Mouse (Mus musculus) MEL (cell line): ENCODE measurements around the gene Pgls. TPM values are rescaled to one million over a fixed set of nuclear protein-coding genes. Genes with fewer than 3 reads are reported as not detected.

Experiments
- DNase-seq: peaks from one replicate; pipeline ENCODE4 v3.0.0; 2011; ENCODE audit warnings: low read depth, low spot score
- H3K27ac ChIP-seq: 2 replicates; pipeline ENCODE4 v1.5.1; 2012; ENCODE audit warnings: low read depth, mild to moderate bottlenecking, control low read depth, low read length, moderate library complexity; ENCODE audit not compliant: control insufficient read depth
- H3K27me3 ChIP-seq, 2 experiments: fragments of 150-350 bp in 1 of 2; sonication (generic) in 1 of 2; 2 replicates each; pipeline ENCODE4 v1.6.1; 2012; ENCODE audit warnings: low read length in 2 of 2, mild to moderate bottlenecking in 2 of 2, improper control_type of control experiment in 1 of 2, moderate library complexity in 1 of 2; ENCODE audit not compliant: insufficient read depth in 2 of 2, control insufficient read depth in 1 of 2
- H3K36me3 ChIP-seq, 2 experiments: 2 replicates each; pipeline ENCODE4 v1.6.1; 2012 to 2014; ENCODE audit warnings: low read length in 2 of 2, improper control_type of control experiment in 1 of 2, inconsistent platforms in 1 of 2, mild to moderate bottlenecking in 1 of 2; ENCODE audit not compliant: insufficient read depth in 2 of 2, control insufficient read depth in 1 of 2
- H3K4me1 ChIP-seq, 2 experiments: fragments of 150-350 bp in 1 of 2; sonication (generic) in 1 of 2; 2 replicates each; pipeline ENCODE4 v1.6.1; 2012; ENCODE audit warnings: low read length in 2 of 2, improper control_type of control experiment in 1 of 2, mild to moderate bottlenecking in 1 of 2; ENCODE audit not compliant: insufficient read depth in 2 of 2, control insufficient read depth in 1 of 2
- H3K4me3 ChIP-seq, 2 experiments: fragments of 150-350 bp in 1 of 2; sonication (generic) in 1 of 2; 2 replicates each; pipeline ENCODE4 v1.5.1; 2012; ENCODE audit warnings: low read depth in 2 of 2, low read length in 2 of 2, mild to moderate bottlenecking in 2 of 2, moderate library complexity in 2 of 2, control low read depth in 1 of 2, improper control_type of control experiment in 1 of 2; ENCODE audit not compliant: control insufficient read depth in 1 of 2, insufficient read depth in 1 of 2
- H3K79me2 ChIP-seq: 2 replicates; pipeline ENCODE4 v1.6.1; 2012; ENCODE audit warnings: mild to moderate bottlenecking, low read length, moderate library complexity; ENCODE audit not compliant: control insufficient read depth, poor library complexity, insufficient read depth
- H3K9ac ChIP-seq: 2 replicates; pipeline ENCODE4 v1.6.1; 2012; ENCODE audit warnings: low read depth, mild to moderate bottlenecking, control low read depth, low read length, moderate library complexity; ENCODE audit not compliant: control insufficient read depth, poor library complexity, severe bottlenecking
- H3K9me3 ChIP-seq: fragments of 150-350 bp; sonication (generic); replicated peaks from 2 replicates; pipeline ENCODE4 v1.6.1; 2012; ENCODE audit warnings: mild to moderate bottlenecking, low read length, improper control_type of control experiment, moderate library complexity; ENCODE audit not compliant: insufficient read depth
- CHD1 ChIP-seq: IDR thresholded peaks from 2 replicates; pipeline ENCODE4 v1.6.1; 2012; ENCODE audit warnings: low read depth, mild to moderate bottlenecking, inconsistent platforms, low read length, improper control_type of control experiment
- CHD2 ChIP-seq: IDR thresholded peaks from 2 replicates; pipeline ENCODE4 v1.6.1; 2011; ENCODE audit warnings: low read length, improper control_type of control experiment
- E2F4 ChIP-seq: IDR thresholded peaks from 2 replicates; pipeline ENCODE4 v1.6.1; 2011; ENCODE audit warnings: low read depth, low read length, improper control_type of control experiment, borderline replicate concordance
- ETS1 ChIP-seq: IDR thresholded peaks from 2 replicates; pipeline ENCODE4 v1.6.1; 2012; ENCODE audit warnings: low read depth, mild to moderate bottlenecking, inconsistent platforms, low read length, improper control_type of control experiment, moderate library complexity
- KAT2A ChIP-seq: conservative IDR thresholded peaks from 2 replicates; pipeline ENCODE4 v1.6.1; 2012; ENCODE audit warnings: low read depth, low read length, improper control_type of control experiment, inconsistent platforms
- MAFK ChIP-seq: IDR thresholded peaks from 2 replicates; pipeline ENCODE4 v1.6.1; 2011; ENCODE audit warnings: low read depth, mild to moderate bottlenecking, low read length, improper control_type of control experiment, borderline replicate concordance
- MYB ChIP-seq: IDR thresholded peaks from 2 replicates; pipeline ENCODE4 v1.6.1; 2011; ENCODE audit warnings: mild to moderate bottlenecking, low read depth, low read length, improper control_type of control experiment
- NRF1 ChIP-seq: IDR thresholded peaks from 2 replicates; pipeline ENCODE4 v1.6.1; 2014; ENCODE audit warnings: low read depth, mild to moderate bottlenecking, inconsistent platforms, low read length, improper control_type of control experiment, moderate library complexity; ENCODE audit not compliant: poor library complexity, insufficient read depth, severe bottlenecking
- POLR2AphosphoS5 ChIP-seq: IDR thresholded peaks from 2 replicates; pipeline ENCODE4 v1.6.1; 2012; ENCODE audit warnings: low read depth, borderline replicate concordance, mild to moderate bottlenecking, inconsistent platforms, low read length, moderate library complexity, mixed read lengths
- RAD21 ChIP-seq: IDR thresholded peaks from 2 replicates; pipeline ENCODE4 v1.6.1; 2011; ENCODE audit warnings: mild to moderate bottlenecking, low read depth, low read length, improper control_type of control experiment
- SIN3A ChIP-seq: IDR thresholded peaks from 2 replicates; pipeline ENCODE4 v1.6.1; 2012; ENCODE audit warnings: low read length, improper control_type of control experiment, inconsistent platforms
- TAL1 ChIP-seq: IDR thresholded peaks from 2 replicates; pipeline ENCODE4 v1.6.1; 2012; ENCODE audit warnings: mild to moderate bottlenecking, inconsistent platforms, low read length, moderate library complexity, mixed read lengths
- UBTF ChIP-seq: IDR thresholded peaks from 2 replicates; pipeline ENCODE4 v1.6.1; 2012; ENCODE audit warnings: low read depth, mild to moderate bottlenecking, inconsistent platforms, low read length, improper control_type of control experiment, moderate library complexity, borderline replicate concordance; ENCODE audit not compliant: insufficient read depth
- ZC3H11A ChIP-seq: IDR thresholded peaks from 2 replicates; pipeline ENCODE4 v1.6.1; 2012; ENCODE audit warnings: low read depth, mild to moderate bottlenecking, inconsistent platforms, low read length, improper control_type of control experiment
- ZKSCAN1 ChIP-seq: IDR thresholded peaks from 2 replicates; pipeline ENCODE4 v1.6.1; 2012; ENCODE audit warnings: low read depth, mild to moderate bottlenecking, inconsistent platforms, low read length, improper control_type of control experiment, moderate library complexity
- ZMIZ1 ChIP-seq: IDR thresholded peaks from 2 replicates; pipeline ENCODE4 v1.6.1; 2012; ENCODE audit warnings: low read depth, mild to moderate bottlenecking, inconsistent platforms, low read length, improper control_type of control experiment, moderate library complexity
- ZNF384 ChIP-seq: IDR thresholded peaks from 2 replicates; pipeline ENCODE4 v1.6.1; 2012; ENCODE audit warnings: low read depth, mild to moderate bottlenecking, inconsistent platforms, low read length, improper control_type of control experiment
- polyA plus RNA-seq, 2 experiments: library from polyadenylated mRNA; stranded (reverse) in 1 of 2; unstranded in 1 of 2; fragments of >175 nt in 1 of 2; fragments of >200 nt in 1 of 2; gene quantifications; 2 replicates each; pipeline versions ENCODE4 v1.2.1 to v1.2.4; 2012; ENCODE audit warnings: low replicate concordance in 2 of 2, low read depth in 1 of 2; ENCODE audit not compliant: insufficient read length in 2 of 2, insufficient read depth in 1 of 2, missing spikeins in 1 of 2
- total RNA-seq: library from RNA; depleted of rRNA; stranded (reverse); fragments of 300-350 nt; gene quantifications from 2 replicates; pipeline ENCODE4 v1.2.3, GENCODE M21; 2012

Pgls gene
- total and polyA plus RNA-seq, 3 experiments = 225 to 257 TPM; not detected in 1

- Histone ChIP-seq H3K27ac (no peak within 1 kb of the TSS), H3K27me3 (no peaks in the 10 kb centered on the region), H3K4me1 (no peaks in the 10 kb centered on the region; a peak in 1 of 4 replicates)
Measured at GRCm38 (mm10) chr8:71566501-71566900, 25.5 kb upstream of the Pgls start, which contains the start of gene Nxnl1. TSS of gene Nxnl1 (minus strand) at chr8:71566601.

GRCm38 (mm10) chr8:71567587-71567986 is 24.4 kb upstream of the Pgls start:
- H3K9ac ChIP-seq = no peak overlapping the region
- H3K79me2 ChIP-seq = no peaks in the 10 kb centered on the region
- TF ChIP-seq RAD21 (no peak), NRF1 (peak; percentile 23; the same call in 1 of the 2 replicates)
- H3K36me3 ChIP-seq = no peaks in the 10 kb centered on the region
- H3K27ac ChIP-seq = no peak overlapping the region
- H3K4me1 ChIP-seq = no peaks in the 10 kb centered on the region; a peak in 1 of 4 replicates
- no peaks in the 10 kb centered on the region for H3K27me3 ChIP-seq
- H3K4me3 ChIP-seq = no peak overlapping the region
- H3K9me3 ChIP-seq = no peaks in the 10 kb centered on the region
- no peak for DNase-seq

More at GRCm38 (mm10) chr8:71566501-71566900, 25.5 kb upstream of the Pgls start, which contains the start of gene Nxnl1:
- no peaks in the 10 kb centered on the region for H3K9me3 ChIP-seq
- no peak within 1 kb of the TSS for H3K9ac ChIP-seq
- no peak for TF ChIP-seq E2F4
- 0 out of 2 replicates have a peak, but pooled peaks have one; percentile 79 for TF ChIP-seq ZNF384
- no peaks in the 10 kb centered on the region for H3K36me3 ChIP-seq
- H3K79me2 ChIP-seq = no peaks in the 10 kb centered on the region
- no peak for DNase-seq
- no peak within 1 kb of the TSS for H3K4me3 ChIP-seq

GRCm38 (mm10) chr8:71568387-71568937 is 23.5 kb upstream of the Pgls start, which contains the start of gene Slc27a1:
TSS of gene Slc27a1 (plus strand) at chr8:71568882.
- no peak for TF ChIP-seq ZMIZ1
- TF ChIP-seq UBTF = no peak
- Histone ChIP-seq H3K9ac (no peak within 1 kb of the TSS), H3K27ac (no peak within 1 kb of the TSS)

GRCm38 (mm10) chr8:71568941-71569340 is 23.0 kb upstream of the Pgls start:
- Histone ChIP-seq H3K4me1 (no peaks in the 10 kb centered on the region; a peak in 1 of 4 replicates), H3K27me3 (no peaks in the 10 kb centered on the region; a peak in 1 of 4 replicates), H3K27ac (no peak overlapping the region), H3K9me3 (no peaks in the 10 kb centered on the region), H3K79me2 (no peaks in the 10 kb centered on the region), H3K9ac (no peak overlapping the region), H3K36me3 (no peaks in the 10 kb centered on the region), H3K4me3 (no peak overlapping the region)
- DNase-seq = no peak
- TF ChIP-seq MYB (no peak), TAL1 (no peak), ZC3H11A (no peak), RAD21 (no peak), ETS1 (no peak), CHD2 (no peak), SIN3A (no peak), ZMIZ1 (no peak), MAFK (no peak), KAT2A (no peak), CHD1 (no peak), ZNF384 (no peak), POLR2AphosphoS5 (no peak), ZKSCAN1 (no peak)

More at GRCm38 (mm10) chr8:71568387-71568937, 23.5 kb upstream of the Pgls start, which contains the start of gene Slc27a1:
- no peaks in the 10 kb centered on the region for H3K79me2 ChIP-seq
- H3K9me3 ChIP-seq = no peaks in the 10 kb centered on the region
- no peaks in the 10 kb centered on the region; a peak in 1 of 4 replicates for H3K4me1 ChIP-seq
- H3K27me3 ChIP-seq = no peaks in the 10 kb centered on the region; a peak in 1 of 4 replicates
- no peak for DNase-seq
- H3K36me3 ChIP-seq = no peaks in the 10 kb centered on the region
- no peak within 1 kb of the TSS for H3K4me3 ChIP-seq
